Mouse (Mus musculus) C2C12 (cell line): Measurements from ENCODE around the gene Gm27021. TPM values are rescaled to one million over a fixed set of nuclear protein-coding genes. Genes with fewer than 3 reads are reported as not detected.

Source experiments
- H3K27me3 ChIP-seq: one replicate; pipeline ENCODE4 v1.6.1; 2011; ENCODE audit not compliant: control insufficient read depth, insufficient read depth, insufficient read length
- H3K36me3 ChIP-seq: one replicate; pipeline ENCODE4 v1.6.1; 2011; ENCODE audit not compliant: control insufficient read depth, insufficient read depth
- H3K4me3 ChIP-seq: one replicate; pipeline ENCODE4 v1.5.1; 2011; ENCODE audit warnings: mild to moderate bottlenecking, control low read depth; ENCODE audit not compliant: poor library complexity, insufficient read depth, severe bottlenecking
- H3K79me2 ChIP-seq: one replicate; pipeline ENCODE4 v1.6.1; 2011; ENCODE audit not compliant: control insufficient read depth, insufficient read depth
- H3K79me3 ChIP-seq: one replicate; pipeline ENCODE4 v1.6.1; 2011; ENCODE audit warnings: low read depth, control low read depth
- H3ac ChIP-seq: one replicate; pipeline ENCODE3; 2011; ENCODE audit warnings: low read depth; ENCODE audit not compliant: control insufficient read depth, insufficient read length
- CEBPB ChIP-seq: IDR thresholded peaks from one replicate; pipeline ENCODE4 v1.6.1; 2011; ENCODE audit warnings: low read depth, mild to moderate bottlenecking, control low read depth, moderate library complexity
- CTCF ChIP-seq: IDR thresholded peaks from one replicate; pipeline ENCODE4 v1.5.1; 2011; ENCODE audit not compliant: control insufficient read depth, insufficient read depth, insufficient read length
- FOSL1 ChIP-seq: IDR thresholded peaks from one replicate; pipeline ENCODE4 v1.8.0; 2011; ENCODE audit warnings: mild to moderate bottlenecking, low read length; ENCODE audit not compliant: poor library complexity, insufficient read depth, severe bottlenecking
- MAX ChIP-seq: IDR thresholded peaks from one replicate; pipeline ENCODE4 v1.6.1; 2011; ENCODE audit warnings: mild to moderate bottlenecking, control low read depth
- MYOD1 ChIP-seq: IDR thresholded peaks from one replicate; pipeline ENCODE4 v1.6.1; 2011; ENCODE audit warnings: low read depth; ENCODE audit not compliant: control insufficient read depth, insufficient read length
- MYOG ChIP-seq: IDR thresholded peaks from one replicate; pipeline ENCODE4 v1.6.1; 2011; ENCODE audit not compliant: control insufficient read depth, insufficient read length; ENCODE audit errors: extremely low read depth
- USF1 ChIP-seq: IDR thresholded peaks from one replicate; pipeline ENCODE4 v1.6.1; 2011; ENCODE audit warnings: low read depth, mild to moderate bottlenecking, control low read depth, moderate library complexity
- polyA plus RNA-seq: library from polyadenylated mRNA; unstranded; fragments of >200 nt; fragmentation: generic; extraction: Trizol; gene quantifications from one replicate; pipeline ENCODE4 v1.2.1, GENCODE M21; 2012; ENCODE audit warnings: missing spikeins

Gm27021 gene
- polyA plus RNA-seq, 1 experiment = 2.3 TPM

- peaks cover 98% of the 10 kb centered on the region for H3K79me2 ChIP-seq
- H3K79me3 ChIP-seq = peaks cover 81% of the 10 kb centered on the region
- H3ac ChIP-seq = no peak overlapping the region
- no peak overlapping the region for H3K4me3 ChIP-seq
- H3K27me3 ChIP-seq = no peaks in the 10 kb centered on the region
- TF ChIP-seq FOSL1 = no peak
- TF ChIP-seq USF1 = no peak
- TF ChIP-seq MAX = no peak
- no peak for TF ChIP-seq MYOG
- no peak for TF ChIP-seq CTCF
- no peak for TF ChIP-seq MYOD1
- no peak for TF ChIP-seq CEBPB
- H3K36me3 ChIP-seq = peaks cover 25% of the 10 kb centered on the region
These were observed 3.3 kb downstream of the Gm27021 start for GRCm38 (mm10) chr8:120664566-120664965.

DNA sequence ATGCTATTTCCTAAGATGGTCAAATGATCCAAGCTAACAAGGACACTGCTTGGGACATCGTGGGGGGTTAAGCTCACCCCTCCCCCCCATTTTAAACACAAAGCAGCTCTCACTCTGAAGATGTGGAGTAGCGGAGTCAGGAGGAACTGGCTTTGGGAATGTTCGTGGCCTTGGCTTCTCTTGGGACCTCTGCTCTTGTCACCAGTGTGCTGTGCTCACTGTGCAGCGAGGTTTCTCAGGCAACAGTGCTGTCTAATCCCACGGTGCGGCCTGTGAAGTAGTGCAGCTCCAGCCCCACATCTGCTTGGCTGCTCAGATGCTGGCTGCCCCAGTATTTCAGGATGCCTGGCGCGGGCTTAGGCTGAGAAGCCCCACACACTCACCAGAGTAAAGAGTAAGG, 10.5 kb downstream of the Gm27021 start:
- Histone ChIP-seq H3K79me2 (peaks cover 38% of the 10 kb centered on the region), H3K79me3 (peaks cover 26% of the 10 kb centered on the region), H3ac (no peak overlapping the region), H3K36me3 (peaks cover 33% of the 10 kb centered on the region), H3K27me3 (no peaks in the 10 kb centered on the region), H3K4me3 (no peak overlapping the region)
- no peak for TF ChIP-seq MAX
- TF ChIP-seq CTCF = no peak
- TF ChIP-seq CEBPB = no peak
- TF ChIP-seq MYOD1 = no peak
- no peak for TF ChIP-seq FOSL1
- no peak for TF ChIP-seq MYOG
- no peak for TF ChIP-seq USF1

DNA sequence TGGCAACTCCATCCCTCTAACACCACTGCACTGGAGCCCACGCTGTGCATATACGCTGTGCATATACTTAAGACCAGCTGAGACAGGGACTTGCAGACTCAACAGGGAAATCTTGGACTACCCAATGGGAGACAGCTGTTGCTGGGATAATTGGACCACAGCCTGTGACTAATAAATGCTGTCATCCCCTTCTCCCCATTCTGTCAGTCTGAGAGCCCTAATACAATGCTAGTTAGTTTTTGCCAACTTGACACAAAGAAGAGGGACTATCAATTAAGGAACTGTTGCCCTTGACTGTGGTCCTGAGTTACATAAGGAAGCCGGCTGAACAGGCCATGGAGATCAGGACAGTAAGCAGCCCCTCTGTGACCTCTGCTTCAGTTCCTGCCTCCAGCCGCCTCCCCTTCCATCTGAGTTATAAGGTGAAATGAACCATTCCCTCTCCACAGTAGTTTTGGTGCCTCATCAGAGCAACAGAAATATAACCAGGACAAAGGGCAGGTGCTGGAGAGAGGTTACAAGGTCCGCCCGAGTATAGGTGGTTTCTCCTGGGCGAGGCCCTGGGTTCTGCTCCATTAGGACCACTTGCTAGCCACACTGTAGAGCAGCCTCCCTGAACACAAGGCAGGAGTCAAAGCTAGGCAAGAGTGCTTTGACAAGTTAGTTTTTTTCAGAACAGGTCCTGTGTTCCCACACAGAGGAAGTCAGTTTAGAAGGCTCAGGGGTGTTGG, 11.4 kb downstream of the Gm27021 start:
- Histone ChIP-seq H3K79me3 (peaks cover 17% of the 10 kb centered on the region), H3K27me3 (no peaks in the 10 kb centered on the region), H3K4me3 (no peak overlapping the region), H3K36me3 (peaks cover 33% of the 10 kb centered on the region), H3ac (no peak overlapping the region), H3K79me2 (peaks cover 29% of the 10 kb centered on the region)
- no peak for TF ChIP-seq MYOG
- peak; percentile 33 for TF ChIP-seq MYOD1

DNA sequence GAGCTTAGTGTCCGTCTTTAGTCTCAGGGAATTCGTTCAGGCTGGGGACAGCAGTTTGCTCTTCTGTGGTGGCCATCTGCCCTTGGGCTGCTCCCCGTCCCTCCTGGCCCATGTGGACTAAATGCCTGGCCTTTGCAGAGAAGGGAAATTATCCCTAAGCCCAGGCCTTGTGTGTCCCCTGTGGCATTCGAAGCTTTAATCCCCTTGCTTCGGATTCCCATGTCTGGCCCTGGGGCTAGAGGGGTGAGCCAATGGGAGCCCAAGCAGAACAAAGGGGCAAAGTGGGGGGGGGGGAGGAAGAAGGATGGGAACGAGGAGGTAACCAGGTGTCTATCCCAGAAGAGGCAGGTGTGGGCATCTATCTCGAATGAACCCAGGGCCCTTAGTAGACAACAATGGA, 20.3 kb downstream of the Gm27021 start, which contains the start of gene 1190005I06Rik:
Gene 1190005I06Rik, minus strand, starts transcription at position 101 of the 400 bp plus-strand sequence.
- Histone ChIP-seq H3K79me3 (no peaks in the 10 kb centered on the region), H3K4me3 (no peak within 1 kb of the TSS)
- TF ChIP-seq FOSL1 = no peak
- no peak for TF ChIP-seq MYOG
- TF ChIP-seq CTCF = no peak
- TF ChIP-seq USF1 = no peak
- no peak for TF ChIP-seq CEBPB
- TF ChIP-seq MAX = no peak
- no peak for TF ChIP-seq MYOD1

GRCm38 (mm10) chr8:120644663-120645062, 23.2 kb downstream of the Gm27021 start:
- Histone ChIP-seq H3K4me3 (no peak overlapping the region), H3K79me2 (no peaks in the 10 kb centered on the region), H3ac (no peak overlapping the region), H3K79me3 (no peaks in the 10 kb centered on the region), H3K27me3 (no peaks in the 10 kb centered on the region), H3K36me3 (no peaks in the 10 kb centered on the region)
- TF ChIP-seq MYOD1 (no peak), MYOG (no peak), MAX (no peak), FOSL1 (no peak), USF1 (no peak)

More for the DNA sequence above, 20.3 kb downstream of the Gm27021 start, which contains the start of gene 1190005I06Rik:
- no peaks in the 10 kb centered on the region for H3K27me3 ChIP-seq
- no peak within 1 kb of the TSS for H3ac ChIP-seq
- H3K79me2 ChIP-seq = no peaks in the 10 kb centered on the region
- H3K36me3 ChIP-seq = peaks cover 3% of the 10 kb centered on the region

GRCm38 (mm10) chr8:120642031-120642662, 25.7 kb downstream of the Gm27021 start:
- no peaks in the 10 kb centered on the region for H3K79me3 ChIP-seq
- no peaks in the 10 kb centered on the region for H3K27me3 ChIP-seq
- no peak overlapping the region for H3K4me3 ChIP-seq
- H3ac ChIP-seq = no peak overlapping the region
- no peaks in the 10 kb centered on the region for H3K36me3 ChIP-seq
- H3K79me2 ChIP-seq = no peaks in the 10 kb centered on the region
- TF ChIP-seq MYOD1 (no peak), CTCF (no peak), FOSL1 (no peak), USF1 (no peak), MYOG (no peak), MAX (no peak), CEBPB (no peak)
